Mouse (Mus musculus) lung, adult 2 months (tissue): Measurements from ENCODE around the gene Cdca8. TPM values are rescaled to one million over a fixed set of nuclear protein-coding genes. Genes with fewer than 3 reads are reported as not detected.
"Not testable (repeated sequence)": the region's sequence is repeated elsewhere in the genome, so short reads cannot be mapped to it uniquely, and the experiment has no call there.

ENCODE experiments used
- DNase-seq: peaks from one replicate; pipeline ENCODE4 v3.0.0; 2022
- H3K4me1 ChIP-seq: fragments of 200-500 bp; 2 replicates; pipeline ENCODE4 v1.6.1; 2011; ENCODE audit warnings: low read length; ENCODE audit not compliant: control insufficient read depth, insufficient read depth
- H3K4me3 ChIP-seq: fragments of 200-500 bp; replicated peaks from 2 replicates; pipeline ENCODE3; 2011; ENCODE audit warnings: low read depth, mild to moderate bottlenecking, control low read depth, low read length; ENCODE audit errors: extremely low read depth
- CTCF ChIP-seq: fragments of 200-500 bp; IDR thresholded peaks from 2 replicates; pipeline ENCODE4 v1.5.1; 2011; ENCODE audit warnings: mild to moderate bottlenecking, low read length, control low read depth; ENCODE audit not compliant: insufficient read depth
- POLR2A ChIP-seq: fragments of 200-500 bp; IDR thresholded peaks from 2 replicates; pipeline ENCODE4 v1.6.1; 2011; ENCODE audit warnings: low read depth, mild to moderate bottlenecking, control low read depth, low read length, borderline replicate concordance; ENCODE audit errors: extremely low read depth
- WGBS: fragments of 180-500 bp; shearing (Covaris S2); methylation state at CpG from one replicate; pipeline ENCODE4 v1.1.7; 2018; 5-methylcytosine and 5-hydroxymethylcytosine counted together
- polyA plus RNA-seq: library from polyadenylated mRNA; depleted of rRNA; stranded (reverse); fragments of >200 nt; gene quantifications from 2 replicates; pipeline ENCODE4 v1.2.3, GENCODE M21; 2012; rRNA removed

The Cdca8 gene
- 2.4 and 3.8 TPM in 2 replicates for polyA plus RNA-seq

GRCm38 (mm10) chr4:124939211-124939610 lies at the start of gene Cdca8:
Gene Cdca8, minus strand, starts transcription at chr4:124939311.
- not testable (repeated sequence) for H3K4me1 ChIP-seq, DNase-seq
- WGBS = 90% methylated on average over 4 of the region's 4 CpGs

GRCm38 (mm10) chr4:124988382-124988781 lies 49.3 kb upstream of the Cdca8 start:
- Histone ChIP-seq H3K4me1 (no peaks in the 10 kb centered on the region), H3K4me3 (no peak overlapping the region)
- WGBS = 22% methylated on average over 9 of the region's 9 CpGs
- DNase-seq = no peak
- TF ChIP-seq CTCF (no peak), POLR2A (no peak)

More at GRCm38 (mm10) chr4:124939211-124939610, at the start of gene Cdca8:
- not testable (repeated sequence) for H3K4me3 ChIP-seq

GRCm38 (mm10) chr4:124987711-124988097 lies 48.6 kb upstream of the Cdca8 start:
- no peak overlapping the region for H3K4me3 ChIP-seq
- no peak for TF ChIP-seq POLR2A
- TF ChIP-seq CTCF = no peak
- DNase-seq = no peak
- 17% methylated on average over 10 of the region's 10 CpGs for WGBS
- no peaks in the 10 kb centered on the region for H3K4me1 ChIP-seq

- TF ChIP-seq CTCF (no peak), POLR2A (no peak)
- Histone ChIP-seq H3K4me1 (no peaks in the 10 kb centered on the region), H3K4me3 (peak overlapping the region; percentile 26)
- 3% methylated on average over 51 of the region's 51 CpGs for WGBS
- DNase-seq = no peak
These were observed 47.9 kb upstream of the Cdca8 start for GRCm38 (mm10) chr4:124986739-124987710.

- Histone ChIP-seq H3K4me3 (peak within 1 kb of the TSS; percentile 26), H3K4me1 (no peaks in the 10 kb centered on the region)
- DNase-seq = peak; percentile 14
- 2% methylated on average over 62 of the region's 62 CpGs for WGBS
- no peak for TF ChIP-seq CTCF
These were observed 46.8 kb upstream of the Cdca8 start, which contains the start of gene Rspo1 for GRCm38 (mm10) chr4:124985671-124986602. Gene Rspo1, plus strand, starts transcription at chr4:124986430.

- H3K4me1 ChIP-seq = no peaks in the 10 kb centered on the region
- no peak for TF ChIP-seq CTCF
- no peak for TF ChIP-seq POLR2A
- WGBS = 8% methylated on average over 18 of the region's 18 CpGs
- H3K4me3 ChIP-seq = no peak overlapping the region
- DNase-seq = peak; percentile 25
These were observed 46.0 kb upstream of the Cdca8 start for GRCm38 (mm10) chr4:124984871-124985670.

GRCm38 (mm10) chr4:124983893-124984526 lies 44.9 kb upstream of the Cdca8 start:
- TF ChIP-seq CTCF = no peak
- TF ChIP-seq POLR2A = no peak
- H3K4me1 ChIP-seq = no peaks in the 10 kb centered on the region
- 21% methylated on average over 9 of the region's 9 CpGs for WGBS
- H3K4me3 ChIP-seq = no peak overlapping the region
- no peak for DNase-seq

GRCm38 (mm10) chr4:124978201-124978600 lies 39.1 kb upstream of the Cdca8 start:
- TF ChIP-seq POLR2A = no peak
- no peak for TF ChIP-seq CTCF
- no peak overlapping the region for H3K4me3 ChIP-seq
- WGBS = 37% methylated on average over 5 of the region's 5 CpGs
- peak; percentile 31 for DNase-seq
- no peaks in the 10 kb centered on the region for H3K4me1 ChIP-seq

GRCm38 (mm10) chr4:124973296-124973695 lies 34.2 kb upstream of the Cdca8 start:
- H3K4me3 ChIP-seq = no peak overlapping the region
- no peak for DNase-seq
- TF ChIP-seq CTCF (no peak), POLR2A (no peak)
- WGBS = 69% methylated on average over 2 of the region's 2 CpGs
- H3K4me1 ChIP-seq = no peaks in the 10 kb centered on the region
